Mouse (Mus musculus) granulocyte monocyte progenitor cell, adult 5-6 weeks (primary cell): ENCODE measurements at regions not wholly inside any gene's neighbourhood (a gene's known extent, or its start where the extent isn't known, plus 50 kb on each side); places are given as distances from the start of the nearest gene placed in this dataset.

Source experiments
- ATAC-seq: replicated peaks from 2 replicates; pipeline ENCODE4 v1.8.0; 2016; ENCODE audit warnings: mild to moderate bottlenecking, moderate TSS enrichment, inconsistent platforms; ENCODE audit not compliant: poor library complexity, severe bottlenecking

DNA sequence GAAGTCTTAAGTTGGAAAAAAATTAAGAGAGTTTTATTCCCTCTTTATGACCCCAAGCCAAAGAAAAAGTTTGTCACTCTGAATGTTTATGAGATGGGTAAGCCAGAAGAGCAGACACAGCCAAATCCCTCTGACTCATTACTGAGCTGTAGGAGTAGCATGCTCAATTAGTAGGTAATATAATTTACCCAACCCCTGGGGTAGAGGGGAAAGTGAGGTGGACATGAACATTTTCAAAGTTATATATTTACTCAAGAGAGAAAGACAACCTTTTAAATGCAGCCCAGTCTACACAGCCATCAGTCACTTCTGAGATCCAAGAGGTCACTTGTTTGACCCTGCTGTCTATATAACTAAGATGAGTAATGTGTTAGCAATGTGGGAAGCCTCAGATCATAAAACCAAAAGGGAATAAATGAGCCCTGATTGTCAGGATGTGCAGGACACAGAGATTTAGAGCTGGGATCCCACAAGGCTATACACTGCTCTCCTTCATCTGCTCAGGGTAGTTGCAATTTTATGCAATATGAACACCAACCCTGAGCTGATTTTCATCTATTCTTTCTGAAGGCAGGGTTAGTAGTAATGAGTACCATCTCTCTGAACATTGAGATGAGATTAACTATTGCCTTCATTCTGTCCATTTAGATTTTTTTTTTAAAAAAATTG is 114.7 kb upstream of the Ndp start:
- ATAC-seq = no peak

DNA sequence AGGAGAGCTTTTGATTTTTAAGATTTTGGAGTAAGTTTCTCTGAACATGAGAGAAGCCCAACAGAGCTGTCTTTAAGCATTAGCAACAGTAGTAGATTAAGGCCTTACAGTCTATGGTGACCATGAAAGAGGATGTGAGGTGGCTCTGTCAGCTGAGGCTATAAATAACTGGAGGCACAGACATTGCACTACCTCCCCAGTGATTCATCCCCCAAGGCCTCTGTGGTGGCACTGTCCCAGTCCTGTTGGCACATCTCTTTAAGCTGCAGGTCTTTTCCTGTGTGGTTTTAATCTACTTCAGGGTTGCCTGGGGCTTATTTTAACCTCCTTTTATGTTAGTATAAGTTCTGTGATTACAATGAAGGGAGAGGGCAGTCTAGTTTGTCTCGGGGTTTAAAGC is 106.2 kb upstream of the Ndp start:
- peak; percentile 27; the same call in 1 of the 2 replicates for ATAC-seq

DNA sequence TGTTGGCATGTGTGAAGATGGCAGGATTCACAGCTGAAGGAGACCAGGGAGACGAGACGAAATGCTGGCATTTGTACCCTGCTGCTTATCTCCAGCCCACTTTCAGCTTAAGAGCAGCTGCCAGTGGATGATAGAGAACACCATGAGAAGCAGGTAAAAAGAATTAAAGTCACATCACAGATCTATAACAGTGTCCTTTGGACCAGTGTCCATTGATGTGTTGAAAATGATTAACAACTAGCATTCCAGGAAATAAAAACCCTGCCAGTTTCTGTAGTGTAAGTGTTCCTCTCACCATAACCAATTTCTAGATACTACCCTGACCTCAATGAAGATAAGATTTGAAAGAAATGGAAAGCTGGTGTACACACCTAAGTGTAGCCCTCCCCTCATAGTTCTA is 97.6 kb upstream of the Ndp start:
- no peak for ATAC-seq

DNA sequence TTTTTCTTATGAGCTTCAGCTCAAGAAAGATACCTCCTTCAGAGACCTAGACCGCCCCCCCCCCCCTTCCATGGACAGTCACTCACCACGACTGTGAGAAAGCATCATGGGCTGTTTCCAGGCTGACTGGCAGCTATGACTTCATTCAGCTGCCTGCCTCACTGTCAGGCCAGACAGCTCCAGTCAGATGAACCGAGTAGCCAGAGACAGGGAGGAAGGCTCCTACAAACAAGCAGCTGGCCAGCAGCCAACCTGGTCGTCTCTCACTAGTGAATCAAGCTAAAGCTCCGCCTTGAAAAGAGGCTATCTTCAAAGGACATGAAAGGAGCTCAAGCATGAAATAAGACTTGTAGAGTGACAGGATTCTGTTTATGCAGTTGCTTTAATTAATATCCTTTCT is 87.0 kb upstream of the Ndp start:
- ATAC-seq = no peak
